Mouse (Mus musculus) lung, adult 2 months (tissue): ENCODE results near the gene Rnf181.

Experiments
- CTCF ChIP-seq: fragments of 200-500 bp; IDR thresholded peaks from 2 replicates; pipeline ENCODE4 v1.5.1; 2011; ENCODE audit warnings: mild to moderate bottlenecking, low read length, control low read depth; ENCODE audit not compliant: insufficient read depth
- POLR2A ChIP-seq: fragments of 200-500 bp; IDR thresholded peaks from 2 replicates; pipeline ENCODE4 v1.6.1; 2011; ENCODE audit warnings: low read depth, mild to moderate bottlenecking, control low read depth, low read length, borderline replicate concordance; ENCODE audit errors: extremely low read depth

DNA sequence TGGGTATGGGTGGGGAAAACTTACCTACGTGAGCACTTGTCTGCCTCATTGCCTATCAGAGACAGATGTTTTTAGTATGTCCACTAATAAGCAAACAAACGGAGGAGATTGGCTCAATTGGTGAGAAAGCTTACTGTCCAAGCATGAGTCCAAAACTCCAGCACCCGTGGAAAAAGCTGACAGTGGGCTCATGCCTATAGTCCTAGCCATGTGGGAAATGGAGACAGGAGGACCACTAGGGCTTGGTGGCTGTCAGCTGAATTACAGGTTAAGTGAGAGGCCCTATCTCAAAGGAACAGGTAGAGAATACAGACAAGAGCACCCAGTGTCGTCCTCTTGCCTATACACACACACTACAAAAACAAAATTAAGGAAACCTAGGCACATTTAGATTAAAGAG is 20.5 kb downstream of the Rnf181 start:
- no peak for TF ChIP-seq CTCF
- TF ChIP-seq POLR2A, result no peak
